Mouse (Mus musculus): ENCODE results near the gene Ins1.

The Ins1 gene

DNA sequence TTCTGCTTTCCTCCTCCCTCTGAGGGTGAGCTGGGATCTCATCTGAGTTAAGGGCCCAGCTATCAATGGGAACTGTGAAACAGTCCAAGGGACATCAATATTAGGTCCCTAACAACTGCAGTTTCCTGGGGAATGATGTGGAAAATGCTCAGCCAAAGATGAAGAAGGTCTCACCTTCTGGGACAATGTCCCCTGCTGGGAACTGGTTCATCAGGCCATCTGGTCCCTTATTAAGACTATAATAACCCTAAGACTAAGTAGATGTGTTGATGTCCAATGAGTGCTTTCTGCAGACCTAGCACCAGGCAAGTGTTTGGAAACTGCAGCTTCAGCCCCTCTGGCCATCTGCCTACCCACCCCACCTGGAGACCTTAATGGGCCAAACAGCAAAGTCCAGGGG is at the start of gene Ins1:
TSS of gene Ins1 (plus strand) at position 301 of the 400 bp plus-strand sequence.
- no peak for DNase-seq

Measured in kidney, postnatal 25 days (tissue).